Mouse (Mus musculus) liver, embryonic 14.5 days (tissue): ENCODE measurements around the gene Slc35f2.

Source experiments
- CTCF ChIP-seq: IDR thresholded peaks from 2 replicates; pipeline ENCODE4 v1.5.1; 2016; ENCODE audit warnings: antibody characterized with exemption, low read depth, control low read depth
- EP300 ChIP-seq: IDR thresholded peaks from 2 replicates; pipeline ENCODE4 v1.6.1; 2016; ENCODE audit warnings: antibody characterized with exemption, low read depth

GRCm38 (mm10) chr9:53768486-53768885 lies 2.9 kb upstream of the Slc35f2 start:
- TF ChIP-seq CTCF (no peak), EP300 (no peak)
